Mouse (Mus musculus) megakaryocyte, embryonic 14.5 days (primary cell): ENCODE results near the gene Scfd2.

ENCODE experiments used
- FLI1 ChIP-seq: IDR thresholded peaks from 2 replicates; pipeline ENCODE4 v1.6.1; 2012; ENCODE audit warnings: low read length, inconsistent platforms, mixed read lengths
- GATA1 ChIP-seq: IDR thresholded peaks from 3 replicates; pipeline ENCODE4 v1.6.1; 2012; ENCODE audit warnings: mixed read lengths, low read length, inconsistent platforms, borderline replicate concordance

GRCm38 (mm10) chr5:74283545-74283944, 248.0 kb downstream of the Scfd2 start:
- TF ChIP-seq GATA1 = no peak
- no peak for TF ChIP-seq FLI1
